Mouse (Mus musculus) CH12.LX (cell line): Measurements from ENCODE around the gene Syk. TPM values are rescaled to one million over a fixed set of nuclear protein-coding genes. Genes with fewer than 3 reads are reported as not detected.
A peak's percentile ranks its signal among the peaks of the same experiment; 100 is the strongest.

Source experiments
- DNase-seq: peaks from one replicate; pipeline ENCODE4 v3.0.0-alpha.2; 2013; ENCODE audit errors: extremely low read depth
- H3K27ac ChIP-seq: 2 replicates; pipeline ENCODE4 v1.5.1; 2012; ENCODE audit warnings: low read depth, mild to moderate bottlenecking, control low read depth, moderate library complexity; ENCODE audit not compliant: insufficient read depth
- H3K27me3 ChIP-seq: replicated peaks from 2 replicates; pipeline ENCODE3; 2012; ENCODE audit warnings: inconsistent platforms
- H3K36me3 ChIP-seq, 2 experiments: replicated peaks in 1 of 2; 2 replicates each; pipeline versions ENCODE3 to v1.6.1; 2012; ENCODE audit warnings: inconsistent platforms in 1 of 2, low read length in 1 of 2, mild to moderate bottlenecking in 1 of 2, mixed read lengths in 1 of 2, moderate library complexity in 1 of 2; ENCODE audit not compliant: control insufficient read depth in 1 of 2, insufficient read depth in 1 of 2
- H3K4me1 ChIP-seq, 2 experiments: 2 replicates each; pipeline ENCODE4 v1.6.1; 2012; ENCODE audit warnings: inconsistent platforms in 1 of 2, moderate library complexity in 1 of 2; ENCODE audit not compliant: insufficient read depth in 2 of 2, control insufficient read depth in 1 of 2
- H3K4me2 ChIP-seq: 2 replicates; pipeline ENCODE4 v1.6.1; 2012; ENCODE audit warnings: low read depth, mild to moderate bottlenecking, control low read depth; ENCODE audit not compliant: poor library complexity, insufficient read depth, severe bottlenecking
- H3K4me3 ChIP-seq, 3 experiments: fragments of 150-350 bp in 1 of 3; sonication (generic) in 1 of 3; replicated peaks in 1 of 3; 2 replicates each; pipeline versions ENCODE3 to v1.5.1; 2011 to 2012; ENCODE audit warnings: low read depth in 2 of 3, low read length in 2 of 3, mild to moderate bottlenecking in 2 of 3, moderate library complexity in 2 of 3, control low read depth in 1 of 3, improper control_type of control experiment in 1 of 3, inconsistent platforms in 1 of 3, mixed read lengths in 1 of 3; ENCODE audit not compliant: poor library complexity in 1 of 3
- H3K79me2 ChIP-seq: replicated peaks from 2 replicates; pipeline ENCODE4 v1.6.1; 2012; ENCODE audit warnings: mild to moderate bottlenecking, moderate library complexity; ENCODE audit not compliant: control insufficient read depth, poor library complexity, insufficient read depth, severe bottlenecking; ENCODE audit errors: extremely low read depth
- H3K9ac ChIP-seq: 2 replicates; pipeline ENCODE4 v1.6.1; 2012; ENCODE audit warnings: low read depth, mild to moderate bottlenecking, control low read depth, moderate library complexity; ENCODE audit not compliant: insufficient read depth
- H3K9me3 ChIP-seq: replicated peaks from 2 replicates; pipeline ENCODE3; 2012; ENCODE audit warnings: low read length, inconsistent platforms, mixed read lengths
- BHLHE40 ChIP-seq: IDR thresholded peaks from 2 replicates; pipeline ENCODE4 v1.6.1; 2011; ENCODE audit warnings: mild to moderate bottlenecking, low read depth, low read length, improper control_type of control experiment
- CHD1 ChIP-seq: IDR thresholded peaks from 2 replicates; pipeline ENCODE4 v1.6.1; 2012; ENCODE audit warnings: low read depth, low read length, improper control_type of control experiment, inconsistent platforms
- ELF1 ChIP-seq: IDR thresholded peaks from 2 replicates; pipeline ENCODE4 v1.6.1; 2014; ENCODE audit warnings: low read depth, mild to moderate bottlenecking, inconsistent platforms, low read length, improper control_type of control experiment
- EP300 ChIP-seq: IDR thresholded peaks from 2 replicates; pipeline ENCODE4 v1.6.1; 2011; ENCODE audit warnings: low read length, improper control_type of control experiment
- MXI1 ChIP-seq: IDR thresholded peaks from 2 replicates; pipeline ENCODE4 v1.6.1; 2011; ENCODE audit warnings: mild to moderate bottlenecking, low read depth, low read length, improper control_type of control experiment
- NRF1 ChIP-seq: IDR thresholded peaks from 2 replicates; pipeline ENCODE4 v1.6.1; 2014; ENCODE audit warnings: low read depth, mild to moderate bottlenecking, inconsistent platforms, low read length, improper control_type of control experiment, moderate library complexity
- POLR2A ChIP-seq: IDR thresholded peaks from 2 replicates; pipeline ENCODE4 v1.6.1; 2011; ENCODE audit warnings: low read depth, mild to moderate bottlenecking, improper control_type of control experiment, low read length
- POLR2AphosphoS2 ChIP-seq: IDR thresholded peaks from 2 replicates; pipeline ENCODE4 v1.6.1; 2011; ENCODE audit warnings: low read depth, low read length, improper control_type of control experiment
- USF1 ChIP-seq: IDR thresholded peaks from 2 replicates; pipeline ENCODE4 v1.6.1; 2014; ENCODE audit warnings: low read depth, mild to moderate bottlenecking, inconsistent platforms, low read length, improper control_type of control experiment
- ZMIZ1 ChIP-seq: IDR thresholded peaks from 2 replicates; pipeline ENCODE4 v1.6.1; 2012; ENCODE audit warnings: low read depth, mild to moderate bottlenecking, inconsistent platforms, low read length, improper control_type of control experiment
- dilution Hi-C: fragments of 300-500 bp; cut with MboI; formaldehyde crosslinking; loops from 2 replicates; pipeline ENCODE4 v1.14.3; 2020; ENCODE audit warnings: low sequenced_read_pairs; ENCODE audit not compliant: extremely low pct_unique_long_range_greater_than_20kb, extremely low pct_ligation_motif_present
- in situ Hi-C: fragments of 300-500 bp; cut with MboI; formaldehyde crosslinking; loops from 3 replicates; pipeline ENCODE4 v1.14.3; 2019; ENCODE audit warnings: low sequenced_read_pairs, low pct_ligation_motif_present, low pct_unique_long_range_greater_than_20kb, mixed read lengths
- polyA plus RNA-seq: library from polyadenylated mRNA; unstranded; fragments of >175 nt; gene quantifications from 2 replicates; pipeline ENCODE4 v1.2.1, GENCODE M21; 2012; ENCODE audit warnings: low read depth; ENCODE audit not compliant: insufficient read length
- total RNA-seq, 2 experiments: library from RNA; depleted of rRNA; stranded (reverse); fragments of 300-350 nt in 1 of 2; fragments of >200 nt in 1 of 2; gene quantifications; 2 replicates each; pipeline ENCODE4 v1.2.3; 2012 to 2014

The Syk gene
- total and polyA plus RNA-seq, 3 experiments = 117 to 185 (median 163) TPM

- in situ Hi-C loops = no loop called here
- Histone ChIP-seq H3K9ac (no peak overlapping the region), H3K4me3 (no peak overlapping the region), H3K79me2 (peaks cover 82% of the 10 kb centered on the region), H3K4me1 (peaks cover 11 to 84% of the 10 kb centered on the region in 2 experiments; a peak in 3 of 4 replicates), H3K9me3 (peaks cover 3% of the 10 kb centered on the region), H3K27ac (no peak overlapping the region), H3K36me3 (peaks cover 91 to 100% of the 10 kb centered on the region in 2 experiments), H3K4me2 (no peak overlapping the region), H3K27me3 (no peaks in the 10 kb centered on the region)
- dilution Hi-C loops = no loop called here
- DNase-seq = no peak
- no peak for TF ChIP-seq MXI1
- no peak for TF ChIP-seq USF1
- no peak for TF ChIP-seq ELF1
- TF ChIP-seq POLR2AphosphoS2 = no peak
- no peak for TF ChIP-seq EP300
Observed at GRCm38 (mm10) chr13:52615085-52615484, 32.1 kb downstream of the Syk start.

- peaks cover 8 to 63% of the 10 kb centered on the region in 2 experiments; a peak in 3 of 4 replicates for H3K4me1 ChIP-seq
- peaks cover 3% of the 10 kb centered on the region for H3K9me3 ChIP-seq
- dilution Hi-C loops = no loop called here
- no peak for TF ChIP-seq BHLHE40
- TF ChIP-seq POLR2A = 0 out of 2 replicates have a peak, but pooled peaks have one; percentile 14
- no peak overlapping the region for H3K4me2 ChIP-seq
- peaks cover 62% of the 10 kb centered on the region for H3K79me2 ChIP-seq
- no peak overlapping the region for H3K27ac ChIP-seq
- no peaks in the 10 kb centered on the region for H3K27me3 ChIP-seq
- no peak overlapping the region for H3K9ac ChIP-seq
- H3K4me3 ChIP-seq = no peak overlapping the region
- peaks cover 92 to 98% of the 10 kb centered on the region in 2 experiments for H3K36me3 ChIP-seq
- in situ Hi-C loops = no loop called here
- DNase-seq = no peak
Observed at GRCm38 (mm10) chr13:52617096-52617714, 34.2 kb downstream of the Syk start.

- in situ Hi-C loops = no loop called here
- H3K4me1 ChIP-seq = peaks cover 8 to 58% of the 10 kb centered on the region in 2 experiments; a peak in 3 of 4 replicates
- dilution Hi-C loops = no loop called here
- no peak for TF ChIP-seq ZMIZ1
- TF ChIP-seq NRF1 = no peak
- no peak for TF ChIP-seq CHD1
- H3K79me2 ChIP-seq = peaks cover 48% of the 10 kb centered on the region
- H3K4me3 ChIP-seq = no peak overlapping the region
- H3K36me3 ChIP-seq = peaks cover 93 to 98% of the 10 kb centered on the region in 2 experiments
- H3K27ac ChIP-seq = peak overlapping the region; percentile 36; the same call in 1 of the 2 replicates
- H3K9ac ChIP-seq = no peak overlapping the region
- no peak for DNase-seq
- H3K27me3 ChIP-seq = no peaks in the 10 kb centered on the region
- no peak overlapping the region for H3K4me2 ChIP-seq
- H3K9me3 ChIP-seq = no peaks in the 10 kb centered on the region
Observed at GRCm38 (mm10) chr13:52618592-52618991, 35.6 kb downstream of the Syk start.
